Mouse (Mus musculus): ENCODE data around the gene Akr1c21. TPM values are rescaled to one million over a fixed set of nuclear protein-coding genes. Genes with fewer than 3 reads are reported as not detected.
A peak's percentile ranks its signal among the peaks of the same experiment; 100 is the strongest.
"Not testable (repeated sequence)": the region's sequence is repeated elsewhere in the genome, so short reads cannot be mapped to it uniquely, and the experiment has no call there.

Akr1c21 gene
- polyA plus RNA-seq (2012; rRNA removed): 138 and 234 TPM in 2 replicates

DNA sequence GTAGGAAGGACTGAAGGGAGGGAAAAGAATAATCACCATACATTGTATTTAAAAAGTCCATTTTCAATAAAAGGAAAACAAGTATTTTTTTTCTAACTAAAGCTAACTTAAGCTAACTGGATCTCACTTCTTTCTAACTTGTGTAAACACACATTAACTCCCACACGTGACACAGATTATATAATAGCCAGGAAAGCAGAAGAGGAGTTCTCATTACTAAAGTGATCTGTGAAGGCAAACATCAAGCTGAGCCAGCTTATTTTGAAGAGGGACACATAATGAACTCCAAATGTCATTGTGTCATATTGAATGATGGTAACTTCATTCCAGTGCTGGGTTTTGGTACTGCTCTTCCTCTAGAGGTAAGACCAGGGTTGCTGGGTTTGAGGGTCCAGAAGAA lies at the start of gene Akr1c21:
TSS of gene Akr1c21 (plus strand) at position 205 of the 400 bp plus-strand sequence.
- whole genome bisulfite sequencing: 30% methylated on average over 1 of the region's 1 CpGs
- Histone ChIP-seq H3K36me3 (ENCODE audit: control insufficient read depth, insufficient read depth, low read length) (peaks cover 4% of the 10 kb centered on the region; the same call in 1 of the 2 replicates), H3K4me3 (ENCODE audit: insufficient read depth, low read depth, low read length) (peak within 1 kb of the TSS; percentile 41), H3K27ac (ENCODE audit: insufficient read depth, low read depth, low read length) (peak within 1 kb of the TSS; percentile 82), H3K27me3 (replicated peaks; ENCODE audit: control insufficient read depth, insufficient read depth, low read length) (no peaks in the 10 kb centered on the region), H3K4me1 (ENCODE audit: control insufficient read depth, insufficient read depth, low read length) (no peaks in the 10 kb centered on the region; the same call in 1 of the 2 replicates)
- DNase-seq: peak; percentile 86
- TF ChIP-seq CTCF (conservative IDR thresholded peaks at IDR 0.05; ENCODE audit: insufficient read depth, insufficient read length, low read depth, low read length) (no peak), POLR2A (IDR thresholded peaks at IDR 0.05; ENCODE audit: low read depth, low read length) (no peak)

DNA sequence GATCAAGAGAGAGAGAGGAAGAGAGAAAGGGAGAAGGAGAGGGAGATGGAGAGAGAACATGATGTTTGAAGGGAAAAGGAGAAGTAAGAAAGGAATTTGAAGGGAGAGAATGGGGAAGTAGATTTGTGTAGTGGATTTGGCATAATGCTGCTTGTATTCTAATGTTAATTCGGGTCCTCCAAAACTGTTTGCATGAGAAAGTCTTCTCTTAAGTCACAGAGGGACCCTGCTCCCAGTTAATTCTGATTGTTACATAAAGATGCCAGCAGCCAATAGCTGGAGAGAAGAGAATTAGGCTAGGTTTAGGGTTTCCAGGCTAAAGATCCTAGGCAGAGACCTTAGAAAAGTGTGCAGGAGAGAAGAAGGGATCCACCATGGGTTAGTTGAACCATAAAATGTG lies 14.7 kb upstream of the Akr1c21 start:
- Histone ChIP-seq H3K27me3 (replicated peaks; ENCODE audit: control insufficient read depth, insufficient read depth, low read length) (no peaks in the 10 kb centered on the region), H3K4me3 (ENCODE audit: insufficient read depth, low read depth, low read length) (no peak overlapping the region), H3K27ac (ENCODE audit: insufficient read depth, low read depth, low read length) (no peak overlapping the region), H3K4me1 (ENCODE audit: control insufficient read depth, insufficient read depth, low read length) (no peaks in the 10 kb centered on the region), H3K36me3 (ENCODE audit: control insufficient read depth, insufficient read depth, low read length) (no peaks in the 10 kb centered on the region)
- TF ChIP-seq CTCF (conservative IDR thresholded peaks at IDR 0.05; ENCODE audit: insufficient read depth, insufficient read length, low read depth, low read length) (no peak), POLR2A (IDR thresholded peaks at IDR 0.05; ENCODE audit: low read depth, low read length) (no peak)
- no peak for DNase-seq
- WGBS: 79% methylated on average over 1 of the region's 1 CpGs

DNA sequence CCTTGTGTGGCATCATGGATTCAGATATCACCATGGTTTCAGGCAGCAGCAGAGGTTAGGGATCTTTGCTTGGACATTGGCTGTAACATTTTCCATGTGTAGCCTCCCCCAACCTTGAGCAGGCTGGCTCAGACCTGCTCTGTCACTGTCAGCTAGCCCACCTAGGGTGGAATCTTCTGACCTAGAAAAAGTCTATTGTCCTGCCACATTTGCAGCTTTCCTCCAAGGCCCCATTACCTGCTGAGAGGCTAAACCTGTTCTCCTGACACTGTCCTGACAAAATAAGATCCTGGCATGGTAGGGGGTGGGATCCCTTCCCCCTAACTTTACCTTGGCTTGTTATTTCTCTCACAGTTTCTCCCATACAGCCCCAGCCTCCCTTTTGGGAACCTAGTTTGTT lies 13.4 kb upstream of the Akr1c21 start:
- H3K4me1 ChIP-seq (ENCODE audit: control insufficient read depth, insufficient read depth, low read length): no peaks in the 10 kb centered on the region
- no peak overlapping the region for H3K4me3 ChIP-seq (ENCODE audit: insufficient read depth, low read depth, low read length)
- H3K27ac ChIP-seq (ENCODE audit: insufficient read depth, low read depth, low read length): no peak overlapping the region
- H3K27me3 ChIP-seq (replicated peaks; ENCODE audit: control insufficient read depth, insufficient read depth, low read length): no peaks in the 10 kb centered on the region
- H3K36me3 ChIP-seq (ENCODE audit: control insufficient read depth, insufficient read depth, low read length): no peaks in the 10 kb centered on the region
- DNase-seq: no peak
- TF ChIP-seq CTCF (conservative IDR thresholded peaks at IDR 0.05; ENCODE audit: insufficient read depth, insufficient read length, low read depth, low read length): no peak
- no peak for TF ChIP-seq POLR2A (IDR thresholded peaks at IDR 0.05; ENCODE audit: low read depth, low read length)

DNA sequence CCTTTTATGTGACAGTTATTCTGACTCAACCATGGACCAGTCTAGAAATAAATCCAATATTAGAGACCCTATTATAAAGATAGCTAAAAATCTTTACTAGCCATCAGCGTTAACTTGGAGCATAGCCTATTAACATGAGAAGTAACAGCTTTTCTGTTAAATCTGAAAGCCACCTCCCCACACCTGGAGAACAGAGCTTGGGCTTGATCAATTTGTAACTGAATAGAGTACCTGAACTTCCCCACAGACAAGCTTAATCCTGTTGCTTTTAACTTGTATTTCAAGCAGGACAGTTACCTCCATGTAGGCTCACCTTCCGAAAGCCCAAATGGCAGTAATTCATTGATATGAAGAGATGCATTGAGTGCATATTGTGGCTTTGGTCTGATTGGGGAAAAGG lies 7.9 kb upstream of the Akr1c21 start:
- H3K27ac ChIP-seq (ENCODE audit: insufficient read depth, low read depth, low read length): no peak overlapping the region
- TF ChIP-seq POLR2A (IDR thresholded peaks at IDR 0.05; ENCODE audit: low read depth, low read length) (no peak), CTCF (conservative IDR thresholded peaks at IDR 0.05; ENCODE audit: insufficient read depth, insufficient read length, low read depth, low read length) (no peak)
- H3K4me3 ChIP-seq (ENCODE audit: insufficient read depth, low read depth, low read length): no peak overlapping the region
- 80% methylated on average over 2 of the region's 2 CpGs for WGBS
- H3K36me3 ChIP-seq (ENCODE audit: control insufficient read depth, insufficient read depth, low read length): no peaks in the 10 kb centered on the region
- no peak for DNase-seq
- no peaks in the 10 kb centered on the region for H3K4me1 ChIP-seq (ENCODE audit: control insufficient read depth, insufficient read depth, low read length)
- no peaks in the 10 kb centered on the region for H3K27me3 ChIP-seq (replicated peaks; ENCODE audit: control insufficient read depth, insufficient read depth, low read length)

DNA sequence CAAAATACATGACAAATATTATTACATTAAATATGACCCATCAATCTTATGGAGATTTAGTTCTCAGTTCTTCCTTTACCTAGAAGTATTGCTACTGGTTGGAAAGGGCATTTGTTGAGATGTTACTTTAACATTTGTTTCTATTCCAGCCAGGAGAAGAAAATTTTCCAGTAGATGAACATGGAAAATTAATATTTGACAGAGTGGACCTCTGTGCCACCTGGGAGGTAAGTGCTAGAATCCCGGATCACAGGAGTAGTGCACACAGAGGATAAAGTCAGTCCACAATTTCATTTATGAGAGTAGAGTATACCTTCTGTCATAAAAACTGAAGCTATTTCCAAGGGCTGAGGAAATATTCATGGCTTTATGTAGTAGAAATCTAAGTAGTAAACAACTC lies 3.0 kb downstream of the Akr1c21 start:
- no peak for TF ChIP-seq POLR2A (IDR thresholded peaks at IDR 0.05; ENCODE audit: low read depth, low read length)
- no peak for TF ChIP-seq CTCF (conservative IDR thresholded peaks at IDR 0.05; ENCODE audit: insufficient read depth, insufficient read length, low read depth, low read length)
- WGBS: 32% methylated on average over 1 of the region's 1 CpGs

DNA sequence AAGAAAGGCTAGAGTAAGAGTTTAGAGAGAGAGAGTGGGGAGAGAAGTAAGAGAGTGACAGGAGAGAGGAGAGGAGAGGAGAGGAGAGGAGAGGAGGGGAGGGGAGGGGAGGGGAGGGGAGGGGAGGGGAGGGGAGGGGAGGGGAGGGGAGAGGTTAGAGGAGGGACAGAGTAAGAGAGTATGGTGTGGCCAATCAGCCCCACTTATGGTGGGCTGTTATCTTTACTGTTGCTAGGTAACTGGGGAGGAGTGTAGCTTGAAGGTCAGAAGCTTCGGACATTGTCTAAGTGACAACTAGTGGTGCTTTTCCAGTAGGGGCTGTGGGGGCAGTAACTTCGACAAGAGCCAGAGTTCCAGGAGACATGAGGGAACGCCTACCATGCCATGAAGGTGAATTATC lies 29.6 kb downstream of the Akr1c21 start:
- 60% methylated on average over 3 of the region's 3 CpGs for WGBS
- H3K27me3 ChIP-seq (replicated peaks; ENCODE audit: control insufficient read depth, insufficient read depth, low read length); H3K36me3 ChIP-seq (ENCODE audit: control insufficient read depth, insufficient read depth, low read length); DNase-seq; H3K4me3 ChIP-seq (ENCODE audit: insufficient read depth, low read depth, low read length); H3K4me1 ChIP-seq (ENCODE audit: control insufficient read depth, insufficient read depth, low read length); H3K27ac ChIP-seq (ENCODE audit: insufficient read depth, low read depth, low read length): not testable (repeated sequence)

More for the DNA sequence above, 3.0 kb downstream of the Akr1c21 start:
- H3K4me3 ChIP-seq (ENCODE audit: insufficient read depth, low read depth, low read length): no peak overlapping the region
- H3K4me1 ChIP-seq (ENCODE audit: control insufficient read depth, insufficient read depth, low read length): no peaks in the 10 kb centered on the region; the same call in 1 of the 2 replicates
- H3K27me3 ChIP-seq (replicated peaks; ENCODE audit: control insufficient read depth, insufficient read depth, low read length): no peaks in the 10 kb centered on the region
- peaks cover 14% of the 10 kb centered on the region; the same call in 1 of the 2 replicates for H3K36me3 ChIP-seq (ENCODE audit: control insufficient read depth, insufficient read depth, low read length)
- peak; percentile 66 for DNase-seq
- no peak overlapping the region; the same call in 1 of the 2 replicates for H3K27ac ChIP-seq (ENCODE audit: insufficient read depth, low read depth, low read length)

DNA sequence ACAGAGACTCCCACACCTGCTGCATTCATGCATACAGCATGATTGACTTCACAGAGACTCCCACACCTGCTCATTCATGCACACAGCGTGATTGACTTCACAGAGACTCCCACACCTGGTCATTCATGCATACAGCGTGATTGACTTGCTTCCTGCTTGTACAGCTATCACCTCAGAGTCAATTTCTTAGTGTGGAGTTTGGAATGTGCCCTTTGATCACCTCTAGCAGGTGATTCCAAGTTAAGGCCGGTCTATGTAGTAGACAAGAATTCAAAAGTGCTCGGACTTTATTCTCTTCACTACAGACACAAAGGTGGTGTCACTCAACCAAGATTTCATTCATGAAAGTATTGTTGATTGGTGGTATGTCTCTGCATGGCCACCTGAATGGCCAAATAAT lies 32.9 kb downstream of the Akr1c21 start:
- WGBS: 37% methylated on average over 4 of the region's 4 CpGs
- Histone ChIP-seq H3K27ac (ENCODE audit: insufficient read depth, low read depth, low read length) (no peak overlapping the region), H3K4me3 (ENCODE audit: insufficient read depth, low read depth, low read length) (no peak overlapping the region), H3K36me3 (ENCODE audit: control insufficient read depth, insufficient read depth, low read length) (no peaks in the 10 kb centered on the region), H3K27me3 (replicated peaks; ENCODE audit: control insufficient read depth, insufficient read depth, low read length) (no peaks in the 10 kb centered on the region), H3K4me1 (ENCODE audit: control insufficient read depth, insufficient read depth, low read length) (0 out of 2 replicates have a peak, but pooled peaks cover 2% of the 10 kb centered on the region)
- DNase-seq: peak; percentile 89
- no peak for TF ChIP-seq POLR2A (IDR thresholded peaks at IDR 0.05; ENCODE audit: low read depth, low read length)
- TF ChIP-seq CTCF (conservative IDR thresholded peaks at IDR 0.05; ENCODE audit: insufficient read depth, insufficient read length, low read depth, low read length): no peak

DNA sequence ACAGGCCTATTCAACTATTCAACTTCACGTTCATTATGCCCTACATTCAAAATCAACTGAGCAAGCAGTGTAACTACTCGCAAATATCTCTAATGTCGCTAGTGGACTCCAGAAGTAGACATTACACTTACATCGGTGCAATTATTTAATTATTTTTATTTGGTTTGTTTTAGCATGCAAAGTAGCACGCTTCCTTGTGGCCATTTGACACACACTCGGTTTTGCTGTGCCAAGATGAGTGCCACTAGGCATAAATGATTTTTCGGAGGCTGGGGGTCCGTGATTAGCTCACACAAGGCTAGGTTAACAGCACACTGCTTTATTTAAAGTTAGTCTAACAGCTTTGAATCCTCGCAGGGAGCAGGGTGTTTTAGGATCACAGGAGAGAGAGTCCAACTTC lies 34.7 kb downstream of the Akr1c21 start:
- 11% methylated on average over 9 of the region's 9 CpGs for WGBS
- H3K4me3 ChIP-seq (ENCODE audit: insufficient read depth, low read depth, low read length): peak overlapping the region; percentile 68
- no peak for TF ChIP-seq POLR2A (IDR thresholded peaks at IDR 0.05; ENCODE audit: low read depth, low read length)
- TF ChIP-seq CTCF (conservative IDR thresholded peaks at IDR 0.05; ENCODE audit: insufficient read depth, insufficient read length, low read depth, low read length): 0 out of 2 replicates have a peak, but pooled peaks have one; percentile 6
- H3K4me1 ChIP-seq (ENCODE audit: control insufficient read depth, insufficient read depth, low read length): 0 out of 2 replicates have a peak, but pooled peaks cover 2% of the 10 kb centered on the region
- peak overlapping the region; percentile 84 for H3K27ac ChIP-seq (ENCODE audit: insufficient read depth, low read depth, low read length)
- no peaks in the 10 kb centered on the region for H3K36me3 ChIP-seq (ENCODE audit: control insufficient read depth, insufficient read depth, low read length)
- no peaks in the 10 kb centered on the region for H3K27me3 ChIP-seq (replicated peaks; ENCODE audit: control insufficient read depth, insufficient read depth, low read length)
- no peak for DNase-seq

Data from kidney, adult 2 months (tissue).